Mouse (Mus musculus) thymus, adult 18-20 months (tissue): ENCODE results near the gene Bcor.

Experiments used
- DNase-seq, 2 experiments: peaks; one replicate each; pipeline ENCODE4 v3.0.0; 2022; ENCODE audit warnings: mixed read lengths in 2 of 2

Gene Bcor

GRCm38 (mm10) chrX:12151269-12151995, 8.7 kb downstream of the Bcor start:
- no peak for DNase-seq

- no peak for DNase-seq
These were observed 9.7 kb downstream of the Bcor start for GRCm38 (mm10) chrX:12150425-12150824.

GRCm38 (mm10) chrX:12146263-12146662, 13.9 kb downstream of the Bcor start:
- no peak for DNase-seq

GRCm38 (mm10) chrX:12142832-12143231, 17.3 kb downstream of the Bcor start:
- no peak for DNase-seq

GRCm38 (mm10) chrX:12140086-12140740, 19.9 kb downstream of the Bcor start:
- DNase-seq: no peak

- no peak for DNase-seq
These were observed 21.9 kb downstream of the Bcor start for GRCm38 (mm10) chrX:12138266-12138665.

- DNase-seq: no peak
These were observed 23.0 kb downstream of the Bcor start for GRCm38 (mm10) chrX:12137121-12137521.

GRCm38 (mm10) chrX:12136261-12137101, 23.7 kb downstream of the Bcor start:
- no peak for DNase-seq

- DNase-seq: peak; percentile 62 to 68
These were observed 24.7 kb downstream of the Bcor start for GRCm38 (mm10) chrX:12135121-12136111.

- DNase-seq: peak; percentile 61 to 74
These were observed 25.6 kb downstream of the Bcor start for GRCm38 (mm10) chrX:12134541-12134940.

- no peak for DNase-seq
These were observed 26.2 kb downstream of the Bcor start for GRCm38 (mm10) chrX:12133836-12134431.

- DNase-seq: no peak
These were observed 26.8 kb downstream of the Bcor start for GRCm38 (mm10) chrX:12133178-12133835.

- DNase-seq: no peak
These were observed 27.5 kb downstream of the Bcor start for GRCm38 (mm10) chrX:12132541-12133177.

GRCm38 (mm10) chrX:12129828-12130809, 30.0 kb downstream of the Bcor start:
- no peak for DNase-seq

- peak; percentile 47 to 60 for DNase-seq
These were observed 30.9 kb downstream of the Bcor start for GRCm38 (mm10) chrX:12129230-12129629.

- peak; percentile 51 to 54 for DNase-seq
These were observed 31.7 kb downstream of the Bcor start for GRCm38 (mm10) chrX:12128165-12129083.

GRCm38 (mm10) chrX:12127799-12128164, 32.4 kb downstream of the Bcor start:
- DNase-seq: no peak

GRCm38 (mm10) chrX:12127106-12127670, 33.0 kb downstream of the Bcor start:
- DNase-seq: no peak
